27 mouse cellular contexts compared by ENCODE assay signal in the genomic region with DNA sequence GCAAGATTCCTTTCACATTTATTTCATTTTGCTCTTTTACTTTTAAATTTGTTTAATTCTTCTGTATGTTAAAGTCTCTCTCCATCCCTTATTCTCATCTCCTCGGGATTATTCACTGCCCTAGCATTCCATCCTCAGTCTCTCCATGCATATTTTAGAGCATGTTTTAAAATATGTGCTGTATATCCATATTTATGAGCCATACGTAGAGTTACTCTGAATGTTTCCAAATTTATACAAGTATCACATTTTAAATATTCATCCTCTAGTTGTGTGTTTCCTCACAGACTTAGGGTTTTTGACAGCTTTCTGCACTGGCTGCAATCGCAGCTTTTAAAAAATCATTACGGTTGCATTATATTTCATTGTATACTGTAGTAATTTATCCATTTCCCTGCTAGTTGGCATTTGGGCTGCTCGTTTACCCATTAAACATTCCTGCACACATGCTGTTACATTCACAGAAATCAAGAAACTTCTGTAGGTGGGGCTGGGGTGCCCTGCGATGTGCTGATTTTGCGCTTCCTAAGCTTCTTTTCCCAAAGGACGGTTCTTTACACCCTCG.
"Had no signal": no experiment of that assay in that cellular context is flagged by ENCODE, and none has a peak within 500 bp of the region (broad histone marks: within the 10 kb centered on the region; RNA-seq: fewer than 3 reads in every experiment).

No protein-coding gene starts in this region.

- H3K27ac ChIP-seq: heart, adult 2 months; heart, embryonic 13.5 days; heart, embryonic 15.5 days; hindbrain, embryonic 13.5 days; hindbrain, embryonic 15.5 days; hindbrain, postnatal 0 days; kidney, embryonic 15.5 days; kidney, postnatal 0 days; limb, embryonic 13.5 days; limb, embryonic 15.5 days; liver, embryonic 12.5 days; liver, embryonic 14.5 days had no signal

- H3K4me2 ChIP-seq: heart, embryonic 11.5 days; heart, embryonic 13.5 days; heart, embryonic 15.5 days; hindbrain, embryonic 13.5 days; hindbrain, embryonic 15.5 days; kidney, embryonic 15.5 days; limb, embryonic 13.5 days; limb, embryonic 15.5 days; liver, embryonic 12.5 days had no signal

- H3K36me3 ChIP-seq: heart, embryonic 13.5 days; heart, embryonic 15.5 days; hindbrain, embryonic 13.5 days; hindbrain, embryonic 15.5 days; kidney, embryonic 15.5 days; limb, embryonic 13.5 days; limb, embryonic 15.5 days; liver, embryonic 12.5 days had no signal

- H3K4me3 ChIP-seq: heart, adult 2 months; heart, embryonic 13.5 days; heart, embryonic 15.5 days; hindbrain, embryonic 13.5 days; hindbrain, embryonic 15.5 days; kidney, embryonic 15.5 days; limb, embryonic 13.5 days; limb, embryonic 15.5 days; liver, embryonic 12.5 days had no signal

- H3K4me1 ChIP-seq: heart, embryonic 13.5 days; heart, embryonic 15.5 days; hindbrain, embryonic 13.5 days; hindbrain, embryonic 15.5 days; kidney, embryonic 15.5 days; limb, embryonic 13.5 days; limb, embryonic 15.5 days; liver, embryonic 12.5 days had no signal

- DNase-seq: gastrocnemius, postnatal 14 days; gastrocnemius, postnatal 36 days; heart, adult 11 months; heart, adult 2 months; heart, postnatal 14 days; heart, postnatal 36 days; kidney, adult 11 months; kidney, adult 2 months; kidney, adult 9 months; kidney, postnatal 14 days; kidney, postnatal 36 days; layer of hippocampus, adult 9-11 months; layer of hippocampus, postnatal 36 days; left cerebral cortex, postnatal 4 days had no signal

- H3K9me3 ChIP-seq: heart, embryonic 13.5 days; heart, embryonic 15.5 days; hindbrain, embryonic 13.5 days; hindbrain, embryonic 15.5 days; kidney, embryonic 15.5 days; limb, embryonic 13.5 days; limb, embryonic 15.5 days; liver, embryonic 12.5 days had no signal

- H3K9ac ChIP-seq: heart, embryonic 13.5 days; heart, embryonic 15.5 days; hindbrain, embryonic 13.5 days; hindbrain, embryonic 15.5 days; kidney, embryonic 15.5 days; limb, embryonic 13.5 days; limb, embryonic 15.5 days; liver, embryonic 12.5 days; liver, embryonic 14.5 days had no signal

- ATAC-seq: hindbrain, postnatal 0 days; intestine, embryonic 16.5 days; liver, embryonic 12.5 days had no signal

- H3K27me3 ChIP-seq: heart, embryonic 13.5 days; heart, embryonic 15.5 days; hindbrain, embryonic 13.5 days; hindbrain, embryonic 15.5 days; limb, embryonic 13.5 days; limb, embryonic 15.5 days; liver, embryonic 12.5 days had no signal
